Mouse (Mus musculus) spleen, adult 10 weeks (tissue): ENCODE measurements around the gene Slc35b3. TPM values are rescaled to one million over a fixed set of nuclear protein-coding genes. Genes with fewer than 3 reads are reported as not detected.

Experiments used
- polyA plus RNA-seq: library from polyadenylated mRNA; stranded (reverse); fragments of 350-450 nt; fragmentation: Illumina TruSeq; extraction: RNeasy Lipid Tissue Mini Kit (QIAGEN cat#74804); gene quantifications from one replicate; pipeline ENCODE4 v1.2.3, GENCODE M21; 2015; ENCODE audit warnings: low replicate concordance; ENCODE audit not compliant: insufficient read depth

Gene Slc35b3
- polyA plus RNA-seq, result 59.7 TPM

GRCm38 (mm10) chr13:38960063-38961050 lies at the start of gene Slc35b3:
Slc35b3 (minus strand) TSS chr13:38960875.

